Mouse (Mus musculus): ENCODE data around the gene Npr1. TPM values are rescaled to one million over a fixed set of nuclear protein-coding genes. Genes with fewer than 3 reads are reported as not detected.

The Npr1 gene
- 2.8 and 3.6 TPM in 2 replicates for polyA plus RNA-seq (2015; fragmentation: Nextera tagmentation; extraction: Ambion mirVana)

DNA sequence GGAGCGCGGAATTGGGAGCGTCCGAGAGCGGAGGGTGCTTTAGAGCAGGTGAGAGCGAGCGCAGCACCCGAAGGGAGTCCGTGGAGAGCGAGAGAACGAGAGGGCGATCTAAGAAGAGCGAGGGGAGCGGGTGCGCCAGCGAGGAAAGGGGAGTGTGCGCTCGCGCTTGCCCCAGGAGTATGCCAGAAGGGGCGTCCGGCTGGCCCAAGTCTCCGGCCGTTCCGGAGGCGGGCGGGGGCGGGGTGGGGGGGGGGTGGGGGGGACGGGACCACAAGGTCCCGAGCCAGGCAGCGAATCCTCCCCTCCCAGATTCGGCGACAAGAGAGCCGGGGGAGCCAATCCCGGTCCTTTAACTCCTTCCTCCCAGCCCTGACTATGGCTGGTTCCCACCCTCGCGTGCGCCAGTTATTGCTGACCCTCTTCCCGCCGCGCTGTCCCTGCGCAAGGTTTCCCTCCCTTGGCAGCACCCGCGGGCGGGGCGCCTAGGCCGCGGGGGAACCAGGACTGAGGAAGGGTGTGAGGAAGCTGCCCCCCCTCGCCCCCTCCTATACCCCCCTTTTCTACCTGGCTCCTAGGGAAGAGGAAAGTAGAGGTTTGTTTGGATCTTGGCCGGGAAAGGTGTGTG is at the start of gene Npr1:
Npr1 (minus strand) TSS at position 181 of the 625 bp plus-strand sequence.

GRCm38 (mm10) chr3:90513796-90514590 is 48.3 kb upstream of the Npr1 start, which contains the start of the genes S100a1 and S100a13:
Gene S100a1, minus strand, starts transcription at chr3:90514392.
Gene S100a13, plus strand, starts transcription at chr3:90514435.

DNA sequence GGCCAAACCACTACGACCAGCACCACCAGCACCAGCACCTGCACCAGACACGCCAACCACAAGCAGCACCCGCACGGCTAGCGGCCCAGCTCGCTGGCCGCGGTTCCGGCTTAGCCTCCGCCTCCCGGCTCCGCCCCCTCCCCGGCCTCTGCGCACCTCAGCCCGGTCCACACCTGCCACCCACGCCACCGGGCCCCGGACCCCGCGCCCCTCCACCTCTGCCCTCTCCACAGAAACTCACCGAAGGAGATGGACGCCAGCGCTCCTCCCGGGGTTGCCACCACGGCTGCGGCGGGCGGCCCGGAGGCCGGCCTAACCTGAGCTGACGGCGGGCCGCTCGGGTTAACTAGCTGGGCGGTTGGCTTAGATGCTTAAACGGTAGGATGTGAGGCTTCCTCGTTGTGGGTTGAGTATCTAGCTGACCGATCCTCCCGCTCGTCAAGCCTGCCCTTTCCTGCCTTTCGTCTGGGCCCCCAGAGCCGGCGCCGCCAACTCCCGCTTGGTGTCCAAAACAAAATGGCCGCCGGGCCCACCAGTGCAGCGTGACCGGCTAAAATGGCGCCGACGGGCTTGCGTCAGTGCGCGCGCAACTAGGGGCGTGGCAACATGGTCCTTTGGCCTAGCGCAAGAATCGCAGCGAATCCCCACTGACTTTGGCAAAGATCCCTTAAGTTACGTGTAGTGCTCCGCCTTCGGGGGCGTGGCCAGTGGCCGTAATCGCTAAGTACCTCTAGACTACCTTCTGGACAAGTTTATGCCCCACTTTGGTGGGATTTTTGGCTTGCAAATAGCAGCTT is 43.5 kb upstream of the Npr1 start, which contains the start of gene Chtop:
Chtop (minus strand) TSS at position 549 of the 797 bp plus-strand sequence.

DNA sequence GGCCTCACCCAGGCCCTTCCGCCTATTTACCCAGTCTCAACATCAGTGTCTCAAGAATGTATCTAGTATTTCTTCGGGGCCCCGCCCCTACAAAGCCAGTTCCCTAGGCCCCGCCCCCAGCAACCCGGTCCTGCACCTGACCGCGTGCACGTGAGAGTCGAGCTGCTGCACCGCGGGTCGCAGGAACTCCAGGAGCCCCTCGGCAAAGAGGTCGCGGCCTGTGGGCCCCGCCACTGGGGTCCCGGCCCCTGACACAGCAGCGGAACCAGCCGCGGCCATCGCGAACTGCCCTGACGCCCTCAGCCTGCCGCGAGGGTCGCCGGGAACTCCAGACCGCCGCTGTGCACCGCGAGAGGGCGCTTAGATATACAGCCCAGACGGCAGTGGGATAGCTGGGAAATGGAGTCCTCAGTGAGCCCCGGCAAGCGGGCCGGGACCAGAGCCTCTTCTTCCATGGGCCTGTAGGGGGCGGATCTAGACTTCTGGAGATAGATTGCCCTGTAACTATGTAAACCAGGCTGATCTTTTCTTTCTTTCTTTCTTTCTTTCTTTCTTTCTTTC is 25.1 kb upstream of the Npr1 start, which contains the start of gene Snapin:
Snapin (minus strand) TSS at position 338 of the 561 bp plus-strand sequence.

DNA sequence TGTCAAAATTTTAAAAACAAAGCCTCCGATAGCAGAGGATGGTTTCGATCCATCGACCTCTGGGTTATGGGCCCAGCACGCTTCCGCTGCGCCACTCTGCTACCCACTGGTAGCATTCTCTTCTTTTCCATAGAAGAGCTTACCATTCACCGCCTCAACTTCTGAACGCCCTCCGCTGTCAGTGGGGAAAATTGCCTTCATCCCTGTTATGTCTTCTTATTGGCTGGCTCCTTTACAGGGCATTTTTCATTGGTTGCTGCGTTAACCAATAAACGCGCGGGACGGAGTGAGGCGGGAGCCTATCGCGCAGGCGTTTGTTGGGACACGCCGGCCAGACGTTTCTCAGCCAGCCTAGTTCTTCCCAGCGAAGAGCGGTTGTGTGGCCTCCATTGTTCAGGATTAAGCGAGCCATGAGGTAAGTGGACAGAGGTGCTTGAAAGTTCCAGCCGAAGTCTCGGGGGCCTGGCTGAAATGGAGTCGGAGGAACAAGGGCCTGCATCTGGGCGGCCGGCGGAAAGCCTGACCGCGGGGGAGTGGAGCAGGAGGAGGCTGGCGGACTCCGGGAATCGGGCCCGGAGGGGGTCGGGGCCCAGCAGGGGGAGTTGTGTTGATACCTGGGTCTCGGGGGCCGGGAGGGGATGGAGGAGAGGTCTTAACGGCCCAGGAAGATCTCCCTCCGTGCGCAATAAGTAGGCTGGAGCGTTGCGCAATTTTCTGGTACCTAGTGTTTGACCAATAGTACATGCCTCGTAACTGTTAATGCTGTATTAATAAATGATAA is 10.4 kb upstream of the Npr1 start, which contains the start of gene Ilf2:
Ilf2 (plus strand) TSS at position 296 of the 781 bp plus-strand sequence.

GRCm38 (mm10) chr3:90433381-90434020 is 32.2 kb downstream of the Npr1 start, which contains the start of gene Ints3:
Gene Ints3, minus strand, starts transcription at chr3:90433622.

Other genes starting within 250 kb of the Npr1 start
- gene Jtb, start 234.3 kb downstream of the Npr1 start, polyA plus RNA-seq (2015; fragmentation: Nextera tagmentation; extraction: Ambion mirVana) = 118 and 126 TPM in 2 replicates
- 1.1 and 1.5 TPM in 2 replicates for gene Creb3l4, start 222.4 kb downstream of the Npr1 start, polyA plus RNA-seq (2015; fragmentation: Nextera tagmentation; extraction: Ambion mirVana)
- gene Slc39a1, start 217.7 kb downstream of the Npr1 start, polyA plus RNA-seq (2015; fragmentation: Nextera tagmentation; extraction: Ambion mirVana) = 65.1 and 72.0 TPM in 2 replicates
- 13.4 and 16.6 TPM in 2 replicates for gene Crtc2, start 211.7 kb downstream of the Npr1 start, polyA plus RNA-seq (2015; fragmentation: Nextera tagmentation; extraction: Ambion mirVana)
- 6.4 and 7.7 TPM in 2 replicates for gene Dennd4b, start 200.7 kb downstream of the Npr1 start, polyA plus RNA-seq (2015; fragmentation: Nextera tagmentation; extraction: Ambion mirVana)
- gene Gatad2b, start 172.7 kb downstream of the Npr1 start, polyA plus RNA-seq (2015; fragmentation: Nextera tagmentation; extraction: Ambion mirVana) = 11.2 and 14.6 TPM in 2 replicates
- 32.3 and 32.4 TPM in 2 replicates for gene Slc27a3, start 75.9 kb downstream of the Npr1 start, polyA plus RNA-seq (2015; fragmentation: Nextera tagmentation; extraction: Ambion mirVana)
- 19.9 and 23.1 TPM in 2 replicates for gene Ints3, start 32.2 kb downstream of the Npr1 start, polyA plus RNA-seq (2015; fragmentation: Nextera tagmentation; extraction: Ambion mirVana)
- 150 and 158 TPM in 2 replicates for gene Ilf2, start 10.3 kb upstream of the Npr1 start, polyA plus RNA-seq (2015; fragmentation: Nextera tagmentation; extraction: Ambion mirVana)
- gene Snapin, start 25.2 kb upstream of the Npr1 start, polyA plus RNA-seq (2015; fragmentation: Nextera tagmentation; extraction: Ambion mirVana) = 107 and 109 TPM in 2 replicates
- 148 and 149 TPM in 2 replicates for gene Chtop, start 43.6 kb upstream of the Npr1 start, polyA plus RNA-seq (2015; fragmentation: Nextera tagmentation; extraction: Ambion mirVana)
- gene S100a1, start 48.5 kb upstream of the Npr1 start, polyA plus RNA-seq (2015; fragmentation: Nextera tagmentation; extraction: Ambion mirVana) = 121 and 135 TPM in 2 replicates
- 50.6 and 58.5 TPM in 2 replicates for gene S100a13, start 48.6 kb upstream of the Npr1 start, polyA plus RNA-seq (2015; fragmentation: Nextera tagmentation; extraction: Ambion mirVana)
- not detected in 2 replicates for gene S100a14, start 61.0 kb upstream of the Npr1 start, polyA plus RNA-seq (2015; fragmentation: Nextera tagmentation; extraction: Ambion mirVana)
- 145 and 153 TPM in 2 replicates for gene S100a16, start 71.4 kb upstream of the Npr1 start, polyA plus RNA-seq (2015; fragmentation: Nextera tagmentation; extraction: Ambion mirVana)
- gene S100a3, start 94.7 kb upstream of the Npr1 start, polyA plus RNA-seq (2015; fragmentation: Nextera tagmentation; extraction: Ambion mirVana) = 5.1 TPM in 2 replicates
- not detected in 2 replicates for gene S100a2, start 124.4 kb upstream of the Npr1 start, polyA plus RNA-seq (2015; fragmentation: Nextera tagmentation; extraction: Ambion mirVana)
- gene Gm42674, start 136.0 kb upstream of the Npr1 start, polyA plus RNA-seq (2015; fragmentation: Nextera tagmentation; extraction: Ambion mirVana) = not detected in 2 replicates
- 6.7 and 10.3 TPM in 2 replicates for gene S100a4, start 137.9 kb upstream of the Npr1 start, polyA plus RNA-seq (2015; fragmentation: Nextera tagmentation; extraction: Ambion mirVana)
- gene S100a5, start 142.7 kb upstream of the Npr1 start, polyA plus RNA-seq (2015; fragmentation: Nextera tagmentation; extraction: Ambion mirVana) = not detected in 2 replicates
- 129 and 201 TPM in 2 replicates for gene S100a6, start 147.0 kb upstream of the Npr1 start, polyA plus RNA-seq (2015; fragmentation: Nextera tagmentation; extraction: Ambion mirVana)
- gene S100a7a, start 188.2 kb upstream of the Npr1 start, polyA plus RNA-seq (2015; fragmentation: Nextera tagmentation; extraction: Ambion mirVana) = not detected in 2 replicates
- gene S100a8, start 203.1 kb upstream of the Npr1 start, polyA plus RNA-seq (2015; fragmentation: Nextera tagmentation; extraction: Ambion mirVana) = 11.8 and 22.1 TPM in 2 replicates
- gene S100a9, start 229.9 kb upstream of the Npr1 start, polyA plus RNA-seq (2015; fragmentation: Nextera tagmentation; extraction: Ambion mirVana) = 7.1 and 12.3 TPM in 2 replicates

Data from neural tube, postnatal 0 days (tissue).